Mouse (Mus musculus): ENCODE results near the gene Ostf1.

The Ostf1 gene

DNA sequence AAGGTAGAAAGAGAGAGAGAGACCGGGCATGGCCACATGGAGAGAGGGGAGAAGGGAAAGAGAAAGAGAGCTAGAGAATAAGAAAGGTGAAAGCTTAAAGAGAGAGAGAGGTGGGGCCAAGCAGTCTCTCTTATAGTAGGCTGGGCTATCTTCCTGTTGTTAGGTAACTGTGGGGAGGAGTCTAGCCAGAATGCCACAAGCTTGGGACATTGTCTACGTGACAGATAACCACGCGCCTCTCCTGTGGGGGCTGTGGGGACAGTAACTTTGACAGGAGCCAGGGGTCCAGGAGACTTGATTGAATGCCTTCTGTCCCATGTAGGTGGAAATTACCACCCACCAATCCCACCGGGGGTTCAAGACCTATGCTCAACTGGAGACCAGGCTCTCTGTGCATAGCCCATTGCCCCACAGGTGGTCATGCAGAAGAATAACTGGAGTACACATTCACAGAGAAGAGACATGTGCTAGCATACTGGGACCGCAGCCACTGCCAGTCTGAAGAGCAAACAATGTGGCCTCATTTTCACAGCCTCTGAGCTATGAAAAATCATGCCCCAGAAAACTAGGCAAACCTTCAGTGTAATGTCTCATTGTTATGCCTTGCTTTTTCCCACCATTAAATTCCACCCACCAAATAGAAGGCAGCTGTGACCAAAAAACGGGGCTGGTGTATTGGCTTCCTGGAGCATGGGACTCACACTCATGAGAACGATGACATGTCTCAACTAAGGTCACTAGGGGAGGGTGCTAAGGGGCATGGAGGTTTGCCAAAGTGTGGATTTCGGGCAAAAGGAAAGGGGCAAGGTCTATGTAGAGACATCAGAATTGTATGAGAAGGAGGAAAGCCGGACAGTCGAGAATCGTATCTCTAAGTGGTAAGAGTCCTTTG lies 63.4 kb downstream of the Ostf1 start:
- DNase-seq (ENCODE audit: low read depth): no peak

DNA sequence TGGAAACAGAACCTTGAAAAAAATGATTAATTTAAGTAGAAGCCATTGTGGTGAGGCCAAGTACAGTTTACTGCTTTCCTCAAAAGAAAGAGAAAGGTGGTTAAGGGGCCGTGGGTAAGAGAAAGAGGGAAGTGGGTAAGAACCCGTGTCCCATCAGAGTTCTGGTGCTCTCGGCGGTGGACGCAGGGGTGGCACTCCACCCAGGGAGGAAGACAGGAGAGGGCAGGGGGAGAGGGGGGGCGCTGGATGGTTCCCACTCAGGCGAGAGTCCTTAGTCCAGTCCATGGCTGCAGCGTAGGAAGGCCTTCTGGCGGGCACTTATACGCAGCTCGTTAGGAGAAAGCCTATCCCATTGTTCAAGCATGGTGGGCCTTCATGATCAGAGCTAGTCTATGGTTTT lies 64.1 kb downstream of the Ostf1 start:
- DNase-seq (ENCODE audit: low read depth): no peak

DNA sequence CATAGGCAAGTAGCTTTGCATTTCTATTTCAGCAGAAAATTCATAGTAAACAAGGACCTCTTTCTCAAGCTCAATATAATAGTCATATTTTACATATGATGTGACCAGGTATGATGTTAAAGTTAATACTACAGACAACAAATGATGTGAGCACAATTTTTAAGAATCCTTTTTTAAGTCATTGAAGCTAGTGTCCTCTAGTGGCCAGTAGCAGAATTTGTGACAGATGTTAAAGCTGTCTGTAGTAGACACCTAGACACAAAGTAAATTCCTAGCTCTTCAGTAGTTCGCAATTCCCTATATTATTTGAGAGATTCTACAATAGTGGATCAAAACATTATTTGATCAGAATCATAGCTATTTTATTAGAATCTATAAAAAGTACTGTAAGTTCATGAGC lies 73.9 kb downstream of the Ostf1 start:
- peak; percentile 11 for DNase-seq (ENCODE audit: low read depth)

DNA sequence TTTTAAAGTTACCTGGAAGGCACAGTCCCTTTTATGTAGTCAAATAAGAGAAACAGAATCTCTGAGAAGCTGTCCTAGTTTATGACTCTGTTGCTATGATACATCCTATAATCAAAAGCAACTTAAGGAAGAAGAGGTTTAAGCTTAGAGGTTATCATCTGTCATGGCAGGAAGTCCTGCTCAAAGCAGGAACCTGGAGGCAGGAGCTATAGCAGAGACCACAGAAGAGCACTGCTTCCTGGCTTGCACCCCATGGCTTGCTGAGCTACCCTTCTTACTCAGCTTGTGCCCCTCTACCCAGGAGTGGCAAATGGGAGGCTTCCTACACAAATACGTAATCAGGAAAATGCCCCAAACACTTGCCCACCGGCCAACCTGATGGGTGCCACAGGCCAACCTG lies 76.0 kb downstream of the Ostf1 start:
- DNase-seq (ENCODE audit: low read depth): no peak

DNA sequence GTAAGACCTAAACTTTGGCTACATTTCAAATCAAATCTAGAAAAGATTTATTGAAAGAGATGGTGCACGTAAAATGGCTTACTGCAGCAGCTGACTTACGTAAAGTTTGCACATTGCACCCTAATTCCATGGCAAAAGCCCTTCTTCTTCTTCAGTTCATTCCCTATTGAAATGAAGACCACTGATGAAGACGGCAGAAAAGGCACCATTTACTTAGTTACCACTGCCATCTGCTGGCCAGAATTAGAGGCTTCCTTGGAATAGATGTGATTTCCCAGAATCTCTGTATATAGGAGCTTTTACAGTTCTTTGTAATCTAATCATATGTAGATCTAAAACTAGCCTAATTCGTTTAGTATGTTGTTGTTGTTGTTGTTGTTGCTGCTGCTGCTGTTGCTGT lies 83.0 kb downstream of the Ostf1 start:
- DNase-seq (ENCODE audit: low read depth): peak; percentile 80

Data from NIH3T3 (cell line).